Mouse (Mus musculus): ENCODE measurements around the gene Tet2.

Tet2 gene

DNA sequence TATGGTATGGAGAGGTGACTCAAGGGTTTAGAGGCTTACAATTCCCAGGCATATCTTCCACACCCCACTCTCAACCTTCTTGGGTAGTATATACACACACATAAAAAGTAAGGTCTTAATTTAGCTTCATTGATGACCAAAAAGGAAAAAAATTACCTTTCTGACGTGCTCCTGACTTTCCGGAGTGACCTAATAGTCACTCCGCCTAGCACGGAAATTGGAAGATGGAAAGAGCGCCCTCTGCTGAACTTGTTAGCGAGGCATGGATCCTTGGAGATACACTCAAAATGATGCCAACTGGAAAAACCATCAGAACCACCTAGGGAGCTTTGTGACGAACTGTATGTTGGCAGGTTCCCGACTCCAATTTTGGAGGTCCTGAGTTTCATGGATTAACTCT is 7.0 kb upstream of the Tet2 start:
- in situ Hi-C loops (cut with MboI; ENCODE audit: unreplicated experiment in 2 of 2) = no loop called here

DNA sequence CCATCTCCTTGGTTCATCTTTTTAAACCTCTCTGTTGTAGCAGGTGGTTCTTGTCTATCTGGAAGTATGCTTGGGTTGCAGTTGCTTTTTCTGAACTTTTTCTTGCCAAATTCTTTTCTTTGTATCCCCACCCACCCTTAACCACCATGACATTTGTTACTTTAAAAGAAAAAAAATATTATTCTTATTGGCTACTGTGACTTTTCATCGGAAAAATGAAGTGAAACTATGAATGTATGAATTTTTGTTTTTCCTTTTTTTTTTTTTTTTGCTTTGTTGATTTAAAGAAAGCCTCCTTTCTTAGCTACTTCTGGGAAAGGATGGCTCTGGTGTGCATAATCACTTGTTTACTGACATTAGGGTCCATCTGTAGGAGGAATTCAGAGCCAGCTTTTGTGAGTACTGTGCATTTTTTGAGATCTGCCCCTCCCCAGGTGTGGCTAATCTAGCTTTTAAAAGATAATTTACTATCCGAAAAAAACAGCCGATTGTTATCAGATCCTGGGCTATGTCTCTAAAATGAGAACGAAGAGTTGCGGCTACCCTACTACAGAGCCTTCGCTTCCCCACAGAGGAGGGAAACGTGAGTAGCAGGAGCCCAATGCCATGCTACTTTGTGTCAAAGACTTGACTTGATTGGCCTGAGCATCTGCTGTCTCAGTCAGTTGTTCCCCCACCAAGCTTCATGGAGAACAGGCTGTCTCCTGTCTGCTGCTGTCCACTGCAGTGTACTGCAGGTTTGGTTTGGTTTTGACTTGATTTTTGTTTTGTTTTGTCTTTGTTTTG is 4.6 kb upstream of the Tet2 start:
- in situ Hi-C loops (cut with MboI; ENCODE audit: unreplicated experiment in 2 of 2) = loop anchor here (5.0 to 25.0 kb wide), 5 partner anchors 215 to 1663 kb away; partner anchors contain the start of genes Cenpe (in 2 of the 2), Gstcd (in 2 of the 2), Ints12 (in 2 of the 2) and Ppa2 (in 1 of the 2)

DNA sequence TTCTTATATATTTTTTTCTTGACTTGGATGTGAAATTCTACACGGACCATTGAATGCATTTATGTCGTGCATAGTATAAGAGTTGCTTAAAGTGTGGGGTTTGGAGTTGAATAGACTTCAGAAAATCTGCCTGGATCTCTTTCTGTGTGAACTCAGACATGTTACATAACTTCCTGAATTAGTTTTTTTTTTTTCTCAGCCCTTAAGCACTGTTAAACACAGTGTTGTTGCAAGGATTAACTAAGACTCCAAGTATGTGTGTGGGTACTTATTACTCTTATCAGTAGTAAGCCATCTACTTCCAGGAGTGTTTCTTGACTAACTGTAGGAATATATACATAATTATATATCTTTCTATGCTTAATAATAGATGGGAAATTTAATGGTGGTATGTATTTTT is 3.7 kb upstream of the Tet2 start:
- in situ Hi-C loops (cut with MboI; ENCODE audit: unreplicated experiment in 2 of 2) = loop anchor here (5.0 to 25.0 kb wide), 5 partner anchors 214 to 1664 kb away; partner anchors contain the start of genes Cenpe (in 2 of the 2), Gstcd (in 2 of the 2), Ints12 (in 2 of the 2) and Ppa2 (in 1 of the 2)

DNA sequence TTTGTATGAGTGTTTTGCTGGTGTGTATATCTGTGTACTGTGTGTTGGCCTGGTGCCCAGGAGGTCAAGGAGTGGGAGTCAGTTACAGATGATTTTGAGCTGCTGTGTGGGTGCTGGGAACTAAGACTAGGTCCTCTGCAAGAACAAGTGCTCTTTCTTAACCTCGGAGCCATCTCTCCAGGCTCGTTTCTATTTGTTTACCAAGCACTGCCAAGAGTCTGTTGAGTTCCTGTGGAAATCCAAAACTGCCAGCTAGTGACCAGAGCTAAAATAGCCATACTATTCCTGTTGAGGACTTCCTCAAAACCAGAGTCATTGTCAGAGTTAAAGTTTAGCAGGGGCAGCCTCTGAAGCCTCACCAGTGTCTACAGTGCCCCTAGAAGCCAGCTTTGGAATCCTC is 1.9 kb upstream of the Tet2 start:
- in situ Hi-C loops (cut with MboI; ENCODE audit: unreplicated experiment in 2 of 2) = loop anchor here (5.0 to 25.0 kb wide), 5 partner anchors 212 to 1666 kb away; partner anchors contain the start of genes Cenpe (in 2 of the 2), Gstcd (in 2 of the 2), Ints12 (in 2 of the 2) and Ppa2 (in 1 of the 2)

DNA sequence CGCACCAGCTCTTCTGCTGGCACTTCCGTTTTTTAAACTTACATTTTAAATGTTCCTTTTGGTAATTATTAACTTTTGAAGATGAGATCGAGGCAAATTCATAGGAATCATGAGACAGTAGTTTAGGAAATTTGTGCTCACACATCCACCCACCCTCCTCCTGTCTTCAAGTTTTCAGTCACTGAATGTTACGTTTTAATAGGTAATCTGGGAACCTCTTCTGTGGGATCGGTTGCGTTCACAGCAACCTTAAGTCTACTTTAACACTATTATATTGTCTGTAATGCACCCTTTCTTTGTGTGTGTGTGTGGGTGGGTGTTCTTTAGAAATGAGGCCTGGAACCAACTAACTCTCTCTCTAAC is 346 bp upstream of the Tet2 start:
- in situ Hi-C loops (cut with MboI; ENCODE audit: unreplicated experiment in 2 of 2) = loop anchor here (5.0 to 25.0 kb wide), 5 partner anchors 210 to 1667 kb away; partner anchors contain the start of genes Cenpe (in 2 of the 2), Gstcd (in 2 of the 2), Ints12 (in 2 of the 2) and Ppa2 (in 1 of the 2)

DNA sequence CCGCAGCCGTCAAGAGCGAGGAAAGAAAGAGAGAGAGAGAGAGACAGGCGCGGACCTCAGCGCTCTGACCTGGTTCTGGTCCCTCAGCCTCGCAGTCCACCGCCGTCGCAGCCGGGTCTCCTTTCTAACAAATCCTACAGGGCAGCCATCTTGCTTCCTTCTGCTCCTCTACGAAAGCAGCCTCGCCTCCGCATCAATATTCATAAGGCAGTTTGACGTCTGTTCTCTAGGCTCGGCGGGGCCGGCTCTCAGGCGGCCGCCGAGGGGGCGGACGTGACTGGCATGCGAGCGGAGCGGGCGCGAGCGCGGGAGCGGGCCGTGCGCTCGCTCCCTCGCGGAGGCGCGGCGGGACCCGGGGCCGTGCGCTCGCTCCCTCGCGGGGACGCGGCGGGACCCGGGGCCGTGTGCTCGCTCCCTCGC is 798 bp downstream of the Tet2 start:
- in situ Hi-C loops (cut with MboI; ENCODE audit: unreplicated experiment in 2 of 2) = loop anchor here (10.0 to 25.0 kb wide), 4 partner anchors 209 to 1668 kb away; partner anchors contain the start of genes Cenpe (in 2 of the 2), Gstcd (in 2 of the 2) and Ints12 (in 2 of the 2)

DNA sequence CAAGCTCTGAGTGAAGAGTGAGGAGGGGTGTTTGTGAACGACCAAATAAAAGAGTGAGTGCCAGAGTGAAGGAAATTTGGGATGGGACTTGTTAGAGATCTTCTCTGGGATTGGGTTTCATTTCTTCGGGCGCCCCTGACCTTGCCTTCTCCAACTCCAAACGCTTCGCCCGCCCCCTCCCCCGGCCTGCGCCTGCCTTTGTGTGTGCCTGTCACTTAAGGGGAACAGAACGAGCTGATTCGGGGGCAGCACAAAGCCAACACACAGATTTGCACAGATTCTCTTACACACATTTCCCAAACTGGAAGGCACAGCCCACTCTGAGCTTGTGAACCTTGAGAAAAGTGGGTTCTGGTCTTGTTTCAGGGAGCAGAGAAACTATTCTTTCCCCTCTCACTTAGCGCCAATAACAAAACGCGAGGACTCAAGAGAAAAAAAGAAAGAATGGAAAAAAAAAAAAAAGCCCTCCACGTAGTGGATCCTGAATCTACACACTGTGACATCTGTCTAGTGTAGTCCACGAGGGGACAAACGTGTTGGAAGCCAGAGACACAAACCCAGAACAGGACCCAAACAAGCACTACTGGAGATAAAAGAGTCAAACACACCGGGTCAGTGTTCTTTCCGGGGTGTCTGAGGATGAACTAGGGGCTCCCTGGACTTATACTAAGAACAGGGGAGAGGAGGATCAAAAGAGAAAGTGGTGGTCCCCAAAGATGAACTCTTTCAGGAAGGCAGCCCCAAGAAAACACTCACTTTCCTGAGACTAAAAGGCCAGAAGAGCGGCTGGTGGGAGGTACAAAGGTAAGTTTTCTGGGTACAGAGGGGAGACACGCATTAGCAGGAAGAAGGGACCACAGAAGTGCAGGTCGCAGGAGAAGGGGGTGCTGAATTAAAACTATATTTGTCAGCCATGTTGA is 1.6 kb downstream of the Tet2 start:
- in situ Hi-C loops (cut with MboI; ENCODE audit: unreplicated experiment in 2 of 2) = loop anchor here (10.0 to 25.0 kb wide), 4 partner anchors 209 to 1669 kb away; partner anchors contain the start of genes Cenpe (in 2 of the 2), Gstcd (in 2 of the 2) and Ints12 (in 2 of the 2)

DNA sequence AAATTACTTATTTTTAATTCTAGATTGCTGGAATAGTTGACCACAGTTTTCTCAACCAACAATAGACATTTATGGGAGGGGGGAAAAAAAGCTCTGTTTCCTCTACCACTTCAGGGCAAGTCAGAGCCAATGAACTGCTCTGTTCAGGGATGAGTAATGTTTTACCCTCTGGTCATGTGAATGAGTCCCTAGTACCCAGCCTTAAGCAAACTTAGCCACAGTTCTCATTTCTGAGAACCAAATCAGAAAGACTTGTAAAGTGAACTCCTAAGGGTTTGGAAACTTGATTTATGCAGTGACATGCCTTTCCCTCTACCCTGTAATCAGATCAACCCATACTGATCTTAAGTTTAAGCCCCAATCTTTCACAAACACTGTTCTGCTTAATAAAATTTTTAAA is 2.9 kb downstream of the Tet2 start:
- in situ Hi-C loops (cut with MboI; ENCODE audit: unreplicated experiment in 2 of 2) = loop anchor here (10.0 to 25.0 kb wide), 4 partner anchors 207 to 1670 kb away; partner anchors contain the start of genes Cenpe (in 2 of the 2), Gstcd (in 2 of the 2) and Ints12 (in 2 of the 2)

DNA sequence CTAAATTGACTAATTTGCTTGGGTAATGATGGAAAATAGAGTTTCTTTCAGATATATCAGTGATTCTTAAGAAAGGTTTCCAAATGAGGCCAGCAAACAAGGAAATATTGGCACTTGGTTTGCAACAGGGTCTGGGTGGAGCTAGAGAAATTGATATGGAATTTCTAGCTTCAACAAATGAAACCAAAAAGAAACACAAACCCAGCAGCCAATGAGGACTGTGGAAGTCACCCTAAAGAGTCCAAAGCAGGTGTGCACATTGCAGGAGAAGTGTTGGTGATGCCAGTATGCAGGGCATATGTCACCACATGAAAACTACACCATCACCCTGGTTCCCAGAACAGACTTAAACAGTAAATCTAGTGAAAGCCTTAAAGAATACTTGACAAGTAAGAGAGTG is 3.9 kb downstream of the Tet2 start:
- in situ Hi-C loops (cut with MboI; ENCODE audit: unreplicated experiment in 2 of 2) = loop anchor here (10.0 to 25.0 kb wide), 4 partner anchors 206 to 1671 kb away; partner anchors contain the start of genes Cenpe (in 2 of the 2), Gstcd (in 2 of the 2) and Ints12 (in 2 of the 2)

DNA sequence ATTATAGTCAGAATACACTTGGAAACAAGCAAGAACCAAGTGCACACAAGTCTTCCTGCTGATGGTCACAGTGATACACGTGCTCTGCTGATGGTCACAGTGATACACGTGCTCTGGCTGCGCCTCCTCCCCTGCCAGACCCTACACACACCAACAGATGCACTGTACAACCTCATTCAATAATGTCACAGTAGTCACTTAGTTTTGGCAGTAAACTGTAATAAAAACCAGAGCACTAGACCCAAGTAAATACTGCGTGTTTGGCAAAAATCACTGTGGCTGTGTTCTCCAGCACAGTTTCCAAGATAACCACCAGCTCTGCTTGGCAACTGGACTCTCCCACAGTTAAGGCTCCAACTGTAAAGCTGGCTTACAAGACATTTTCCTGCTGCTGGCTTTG is 4.9 kb downstream of the Tet2 start:
- in situ Hi-C loops (cut with MboI; ENCODE audit: unreplicated experiment in 2 of 2) = loop anchor here (10.0 to 25.0 kb wide), 4 partner anchors 205 to 1672 kb away; partner anchors contain the start of genes Cenpe (in 2 of the 2), Gstcd (in 2 of the 2) and Ints12 (in 2 of the 2)

DNA sequence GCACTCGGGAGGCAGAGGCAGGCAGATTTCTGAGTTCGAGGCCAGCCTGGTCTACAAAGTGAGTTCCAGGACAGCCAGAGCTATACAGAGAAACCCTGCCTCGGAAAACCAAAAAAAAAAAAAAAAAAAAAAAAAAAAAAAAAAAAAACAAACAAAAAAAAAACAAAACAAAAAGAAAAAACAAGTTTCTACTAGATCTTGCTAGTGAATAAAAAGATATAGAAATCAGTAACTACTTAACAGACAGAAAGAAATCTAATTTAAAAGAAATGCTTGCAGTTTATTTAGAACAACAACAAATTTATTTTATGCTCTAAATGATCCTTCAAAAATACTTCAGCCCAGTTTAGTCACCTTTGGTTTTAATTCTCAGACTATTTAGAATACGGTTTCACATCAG is 6.4 kb downstream of the Tet2 start:
- in situ Hi-C loops (cut with MboI; ENCODE audit: unreplicated experiment in 2 of 2) = loop anchor here (25.0 kb wide), 3 partner anchors 451 to 1674 kb away; partner anchors contain the start of genes Cenpe (in 2 of the 2), Gstcd (in 2 of the 2) and Ints12 (in 2 of the 2)

DNA sequence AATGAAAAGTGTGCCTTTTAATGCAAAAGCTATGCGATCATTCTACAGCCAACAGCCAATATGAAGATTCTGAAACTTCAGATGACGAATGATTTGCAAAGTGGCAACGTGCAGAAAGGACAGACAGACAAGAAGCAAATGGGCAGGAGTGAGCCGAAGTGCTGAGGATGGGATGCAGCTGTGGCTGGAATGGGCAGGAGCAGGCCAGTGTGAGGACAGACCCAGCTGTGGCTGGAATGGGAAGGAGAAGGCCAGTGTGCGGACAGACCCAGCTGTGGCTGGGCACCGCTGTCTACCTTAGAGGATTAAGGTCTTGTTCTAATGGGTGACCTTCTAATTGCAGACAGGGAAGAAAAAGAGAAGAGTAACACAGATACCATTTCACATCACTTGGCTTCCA is 9.3 kb downstream of the Tet2 start:
- in situ Hi-C loops (cut with MboI; ENCODE audit: unreplicated experiment in 2 of 2) = loop anchor here (25.0 kb wide), 3 partner anchors 448 to 1677 kb away; partner anchors contain the start of genes Cenpe (in 2 of the 2), Gstcd (in 2 of the 2) and Ints12 (in 2 of the 2)

DNA sequence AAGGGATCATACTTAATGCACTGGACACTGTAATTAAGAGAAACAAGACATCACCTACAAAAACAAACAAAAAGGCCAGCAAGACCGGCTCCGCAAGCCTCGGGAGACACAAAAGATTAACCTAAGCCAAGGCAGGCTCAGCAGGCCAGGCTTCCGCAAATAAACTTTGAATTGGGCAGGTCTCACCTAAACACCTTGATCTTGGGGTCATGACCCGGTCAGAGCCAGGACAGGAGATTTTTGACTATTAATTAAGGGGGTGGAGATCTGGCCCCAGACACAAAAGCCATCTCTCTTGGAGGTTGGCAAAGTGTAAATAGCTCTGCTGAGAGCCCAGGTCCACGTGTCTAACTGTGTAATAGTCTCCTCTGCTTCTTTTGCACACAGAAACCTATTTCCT is 10.9 kb downstream of the Tet2 start:
- in situ Hi-C loops (cut with MboI; ENCODE audit: unreplicated experiment in 2 of 2) = loop anchor here (25.0 kb wide), 3 partner anchors 447 to 1678 kb away; partner anchors contain the start of genes Cenpe (in 2 of the 2), Gstcd (in 2 of the 2) and Ints12 (in 2 of the 2)

DNA sequence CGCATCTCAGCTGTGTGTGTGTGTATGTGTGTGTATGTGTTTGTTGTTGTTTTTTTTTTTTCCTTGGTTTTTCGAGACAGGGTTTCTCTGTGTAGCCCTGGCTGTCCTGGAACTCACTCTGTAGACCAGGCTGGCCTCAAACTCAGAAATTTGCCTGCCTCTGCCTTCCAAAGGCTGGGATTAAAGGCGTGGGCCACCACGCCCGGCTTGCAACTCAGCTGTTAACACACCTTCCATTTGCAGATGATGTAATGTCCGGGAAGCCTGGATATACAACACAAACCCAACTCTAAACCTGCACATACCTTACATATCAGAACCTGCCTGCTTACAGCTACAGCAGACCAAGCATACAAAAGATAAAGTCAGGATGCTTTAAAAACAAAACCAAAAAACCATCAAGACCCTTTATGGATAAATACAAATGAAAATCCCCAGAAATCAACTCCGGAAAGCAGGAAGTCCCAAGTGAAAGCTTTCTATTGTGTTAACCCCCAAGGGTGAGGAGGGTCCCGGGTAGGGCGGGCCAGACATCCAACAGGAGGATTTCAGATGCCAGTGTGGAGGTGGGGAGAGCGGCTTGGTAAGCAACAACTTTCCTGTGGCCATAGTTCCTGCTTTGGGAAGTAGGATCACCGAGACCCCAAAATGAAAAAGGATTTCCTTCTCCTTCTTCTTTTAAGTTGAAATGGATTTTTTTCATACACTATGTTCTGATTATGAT is 11.5 kb downstream of the Tet2 start:
- in situ Hi-C loops (cut with MboI; ENCODE audit: unreplicated experiment in 2 of 2) = loop anchor here (25.0 kb wide), 3 partner anchors 446 to 1679 kb away; partner anchors contain the start of genes Cenpe (in 2 of the 2), Gstcd (in 2 of the 2) and Ints12 (in 2 of the 2)

DNA sequence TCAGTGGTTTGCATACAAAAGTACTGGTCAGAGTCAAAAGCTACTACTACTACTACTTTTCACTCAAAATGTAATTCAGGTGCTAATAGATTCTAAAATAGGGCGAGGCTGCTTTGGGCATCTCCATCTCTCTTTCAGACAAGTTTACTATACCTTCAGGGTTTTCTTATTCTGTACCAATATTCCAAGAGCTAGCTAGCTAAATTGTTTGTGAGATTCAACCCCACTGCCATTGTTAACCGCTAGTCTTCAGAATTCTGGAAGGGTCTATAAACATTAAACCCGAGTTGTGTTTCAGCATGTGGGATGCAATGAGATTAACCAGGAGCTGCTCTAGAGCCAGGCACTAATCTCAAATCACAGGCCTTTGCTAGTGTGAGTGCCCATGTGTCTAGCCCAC is 12.1 kb downstream of the Tet2 start:
- in situ Hi-C loops (cut with MboI; ENCODE audit: unreplicated experiment in 2 of 2) = loop anchor here (25.0 kb wide), 3 partner anchors 446 to 1679 kb away; partner anchors contain the start of genes Cenpe (in 2 of the 2), Gstcd (in 2 of the 2) and Ints12 (in 2 of the 2)

DNA sequence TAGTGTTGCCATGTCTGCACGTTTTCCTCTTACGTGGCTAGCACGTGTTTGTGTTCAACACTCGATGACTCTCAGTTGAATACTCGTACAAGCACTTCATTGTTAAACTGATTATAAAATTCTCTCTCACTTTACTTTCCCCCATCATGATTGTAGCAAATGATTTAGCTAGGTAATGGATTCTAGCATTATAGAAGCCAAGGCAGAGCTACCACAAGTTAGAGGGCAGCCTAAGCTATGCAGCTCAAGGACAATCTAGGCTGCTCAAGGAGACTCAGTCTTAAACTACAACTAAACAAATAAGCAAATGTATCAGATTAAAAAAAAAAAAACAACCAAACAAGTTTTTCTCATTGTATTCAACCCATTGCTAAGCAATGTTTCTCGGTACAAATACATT is 12.7 kb downstream of the Tet2 start:
- in situ Hi-C loops (cut with MboI; ENCODE audit: unreplicated experiment in 2 of 2) = loop anchor here (25.0 kb wide), 3 partner anchors 445 to 1680 kb away; partner anchors contain the start of genes Cenpe (in 2 of the 2), Gstcd (in 2 of the 2) and Ints12 (in 2 of the 2)

DNA sequence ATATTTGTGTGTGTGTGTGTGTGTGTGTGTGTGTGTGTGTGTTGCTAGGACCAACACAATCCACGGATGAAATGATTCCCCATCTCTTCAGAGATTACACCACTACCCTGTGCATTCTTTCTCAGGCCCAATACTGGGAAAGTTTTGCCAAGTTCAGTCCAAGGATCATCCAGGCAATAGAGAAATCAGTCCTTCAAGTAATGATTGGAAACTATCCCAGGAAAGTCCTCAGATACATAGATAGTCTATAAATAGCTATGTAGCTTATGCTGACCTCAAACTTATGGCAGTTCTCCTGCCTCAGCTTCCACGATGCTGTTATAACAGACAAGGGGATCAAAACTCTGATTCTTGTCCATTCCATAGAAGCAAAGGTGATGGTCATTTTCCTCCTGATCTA is 13.8 kb downstream of the Tet2 start:
- in situ Hi-C loops (cut with MboI; ENCODE audit: unreplicated experiment in 2 of 2) = loop anchor here (25.0 kb wide), 3 partner anchors 444 to 1681 kb away; partner anchors contain the start of genes Cenpe (in 2 of the 2), Gstcd (in 2 of the 2) and Ints12 (in 2 of the 2)

DNA sequence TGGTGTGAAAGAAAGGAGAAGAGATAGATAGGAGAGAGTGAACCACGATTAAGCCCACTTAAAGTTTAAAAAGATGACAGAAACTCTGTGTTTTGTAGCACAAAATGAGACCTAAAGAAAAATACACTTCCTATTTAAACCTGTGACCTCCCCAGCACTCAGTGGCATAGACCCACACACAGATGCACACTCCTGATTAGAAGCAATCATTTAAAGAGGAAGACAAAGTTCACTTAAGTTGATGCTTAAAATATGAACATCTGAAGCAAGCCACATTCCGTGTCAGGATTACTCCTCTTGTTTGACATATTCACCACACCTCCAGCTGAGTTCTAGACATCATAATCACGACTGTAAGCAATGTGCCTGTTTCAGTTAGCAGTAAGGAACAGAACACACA is 14.3 kb downstream of the Tet2 start:
- in situ Hi-C loops (cut with MboI; ENCODE audit: unreplicated experiment in 2 of 2) = loop anchor here (25.0 kb wide), 3 partner anchors 443 to 1682 kb away; partner anchors contain the start of genes Cenpe (in 2 of the 2), Gstcd (in 2 of the 2) and Ints12 (in 2 of the 2)
